Mouse (Mus musculus) small intestine, adult 2 months (tissue): ENCODE measurements around the gene Katna1.

Experiments
- CTCF ChIP-seq: fragments of 200-500 bp; IDR thresholded peaks from 2 replicates; pipeline ENCODE4 v1.5.1; 2012; ENCODE audit warnings: low read depth, mild to moderate bottlenecking, control low read depth, inconsistent platforms, low read length, moderate library complexity, mixed read lengths; ENCODE audit not compliant: insufficient replicate concordance, insufficient read length; ENCODE audit errors: extremely low read depth
- POLR2A ChIP-seq: fragments of 200-500 bp; IDR thresholded peaks from 2 replicates; pipeline ENCODE4 v1.6.1; 2012; ENCODE audit warnings: low read depth, mild to moderate bottlenecking, control low read depth, inconsistent platforms, low read length, moderate library complexity

GRCm38 (mm10) chr10:7702586-7702985, 23.2 kb upstream of the Katna1 start:
- TF ChIP-seq CTCF (no peak), POLR2A (no peak)
